Mouse (Mus musculus) erythroblast, embryonic 14.5 days (primary cell): Measurements from ENCODE around the gene Gm21188.
"Not testable (repeated sequence)": the region's sequence is repeated elsewhere in the genome, so short reads cannot be mapped to it uniquely, and the experiment has no call there.

Experiments used
- GATA1 ChIP-seq: IDR thresholded peaks from 2 replicates; pipeline ENCODE4 v1.6.1; 2012; ENCODE audit warnings: low read length, inconsistent platforms, mixed read lengths
- TAL1 ChIP-seq: IDR thresholded peaks from 3 replicates; pipeline ENCODE4 v1.6.1; 2012; ENCODE audit warnings: low read length, inconsistent platforms, mixed read lengths

DNA sequence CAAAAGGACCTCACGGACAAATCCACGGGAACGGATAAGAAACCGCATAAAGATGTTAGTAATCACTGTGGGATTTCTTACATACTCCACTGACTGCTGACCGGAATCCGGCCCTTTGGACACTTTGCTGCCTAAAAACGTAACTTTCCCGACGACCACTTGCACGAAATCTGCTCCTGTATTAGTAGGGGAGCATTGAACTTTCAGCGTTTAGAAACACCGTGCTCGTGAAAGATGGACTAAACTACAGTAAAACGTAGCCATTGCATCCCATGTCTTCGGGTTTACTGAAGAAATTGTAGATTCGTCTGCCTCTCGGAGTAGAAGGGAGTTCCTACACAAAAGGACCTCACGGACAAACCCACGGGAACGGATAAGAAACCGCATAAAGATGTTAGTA lies 27.0 kb downstream of the Gm21188 start:
- not testable (repeated sequence) for TF ChIP-seq GATA1, TAL1
